Mouse (Mus musculus): ENCODE results near the gene Fancc. TPM values are rescaled to one million over a fixed set of nuclear protein-coding genes. Genes with fewer than 3 reads are reported as not detected.

Gene Fancc
- polyA plus RNA-seq, 1 experiment from 2014 or later = 5.2 TPM

- DNase-seq (no peak), ATAC-seq (no peak)
- H3K9ac ChIP-seq (replicated peaks) = no peak overlapping the region
- H3K4me3 ChIP-seq (ENCODE audit: low read depth, low read length) = no peak overlapping the region
- H3K9me3 ChIP-seq (ENCODE audit: low read length) = no peaks in the 10 kb centered on the region
- H3K27ac ChIP-seq (ENCODE audit: low read depth) = no peak overlapping the region
- H3K27me3 ChIP-seq (ENCODE audit: insufficient read depth, low read length) = no peaks in the 10 kb centered on the region
- H3K4me1 ChIP-seq (ENCODE audit: insufficient read depth) = peaks cover 10% of the 10 kb centered on the region
- TF ChIP-seq CTCF (IDR thresholded peaks at IDR 0.05; ENCODE audit: low read depth) (no peak), EP300 (IDR thresholded peaks at IDR 0.05; ENCODE audit: low read depth) (no peak)
- H3K4me2 ChIP-seq (ENCODE audit: low read depth, low read length) = no peak overlapping the region
- H3K36me3 ChIP-seq (replicated peaks; ENCODE audit: insufficient read depth, low read length) = 0 out of 2 replicates have a peak, but pooled peaks cover 2% of the 10 kb centered on the region
- 77% methylated on average over 1 of the region's 1 CpGs for WGBS (ENCODE audit: insufficient replicate concordance)
Measured at GRCm38 (mm10) chr13:63268776-63269175, 228.3 kb downstream of the Fancc start.

GRCm38 (mm10) chr13:63268371-63268770 is 228.7 kb downstream of the Fancc start:
- no peak overlapping the region for H3K9ac ChIP-seq (replicated peaks)
- 57% methylated on average over 4 of the region's 4 CpGs for WGBS (ENCODE audit: insufficient replicate concordance)
- H3K36me3 ChIP-seq (replicated peaks; ENCODE audit: insufficient read depth, low read length) = 0 out of 2 replicates have a peak, but pooled peaks cover 2% of the 10 kb centered on the region
- no peaks in the 10 kb centered on the region for H3K9me3 ChIP-seq (ENCODE audit: low read length)
- H3K27ac ChIP-seq (ENCODE audit: low read depth) = no peak overlapping the region
- TF ChIP-seq CTCF (IDR thresholded peaks at IDR 0.05; ENCODE audit: low read depth) = no peak
- TF ChIP-seq EP300 (IDR thresholded peaks at IDR 0.05; ENCODE audit: low read depth) = no peak
- peaks cover 10% of the 10 kb centered on the region for H3K4me1 ChIP-seq (ENCODE audit: insufficient read depth)
- DNase-seq = no peak
- H3K27me3 ChIP-seq (ENCODE audit: insufficient read depth, low read length) = no peaks in the 10 kb centered on the region
- no peak overlapping the region for H3K4me2 ChIP-seq (ENCODE audit: low read depth, low read length)
- H3K4me3 ChIP-seq (ENCODE audit: low read depth, low read length) = no peak overlapping the region
- ATAC-seq = no peak

- peaks cover 9% of the 10 kb centered on the region for H3K4me1 ChIP-seq (ENCODE audit: insufficient read depth)
- WGBS (ENCODE audit: insufficient replicate concordance) = 87% methylated on average over 1 of the region's 1 CpGs
- no peak overlapping the region for H3K9ac ChIP-seq (replicated peaks)
- H3K9me3 ChIP-seq (ENCODE audit: low read length) = no peaks in the 10 kb centered on the region
- no peak overlapping the region for H3K4me2 ChIP-seq (ENCODE audit: low read depth, low read length)
- H3K27me3 ChIP-seq (ENCODE audit: insufficient read depth, low read length) = no peaks in the 10 kb centered on the region
- no peak overlapping the region for H3K27ac ChIP-seq (ENCODE audit: low read depth)
- TF ChIP-seq CTCF (IDR thresholded peaks at IDR 0.05; ENCODE audit: low read depth) = no peak
- no peak for TF ChIP-seq EP300 (IDR thresholded peaks at IDR 0.05; ENCODE audit: low read depth)
- peaks cover 6% of the 10 kb centered on the region; the same call in 1 of the 2 replicates for H3K36me3 ChIP-seq (replicated peaks; ENCODE audit: insufficient read depth, low read length)
- ATAC-seq (no peak), DNase-seq (no peak)
- no peak overlapping the region for H3K4me3 ChIP-seq (ENCODE audit: low read depth, low read length)
Measured at GRCm38 (mm10) chr13:63262168-63262957, 234.7 kb downstream of the Fancc start.

DNA sequence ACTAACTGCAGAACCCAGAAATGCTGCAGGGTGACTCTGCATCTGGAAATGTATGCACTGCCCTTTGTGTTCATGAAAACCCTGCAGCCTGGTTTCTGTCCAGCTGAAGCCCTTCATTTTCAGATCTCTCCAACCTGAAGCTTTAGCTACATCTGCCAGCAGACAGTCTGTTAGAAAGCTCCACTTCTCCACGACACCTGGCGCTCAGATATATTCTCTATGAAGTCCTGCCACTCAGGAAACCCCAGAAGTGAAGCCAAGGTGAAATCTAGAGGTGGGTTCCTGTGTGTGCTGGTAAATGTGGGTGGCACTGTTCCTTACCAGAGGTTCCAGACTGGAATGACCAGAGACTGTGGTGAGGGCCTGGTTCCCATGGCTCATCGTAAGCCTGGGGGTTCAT is 235.4 kb downstream of the Fancc start:
- no peaks in the 10 kb centered on the region for H3K9me3 ChIP-seq (ENCODE audit: low read length)
- no peak for ATAC-seq
- peaks cover 9% of the 10 kb centered on the region for H3K4me1 ChIP-seq (ENCODE audit: insufficient read depth)
- no peak overlapping the region for H3K4me3 ChIP-seq (ENCODE audit: low read depth, low read length)
- WGBS (ENCODE audit: insufficient replicate concordance) = 81% methylated on average over 3 of the region's 3 CpGs
- no peak overlapping the region for H3K4me2 ChIP-seq (ENCODE audit: low read depth, low read length)
- no peak overlapping the region for H3K9ac ChIP-seq (replicated peaks)
- no peak overlapping the region for H3K27ac ChIP-seq (ENCODE audit: low read depth)
- TF ChIP-seq CTCF (IDR thresholded peaks at IDR 0.05; ENCODE audit: low read depth) = no peak
- no peak for TF ChIP-seq EP300 (IDR thresholded peaks at IDR 0.05; ENCODE audit: low read depth)
- no peak for DNase-seq
- no peaks in the 10 kb centered on the region for H3K27me3 ChIP-seq (ENCODE audit: insufficient read depth, low read length)
- H3K36me3 ChIP-seq (replicated peaks; ENCODE audit: insufficient read depth, low read length) = peaks cover 6% of the 10 kb centered on the region; the same call in 1 of the 2 replicates

- H3K27ac ChIP-seq (ENCODE audit: low read depth) = peak overlapping the region; percentile 11; the same call in 1 of the 2 replicates
- H3K9me3 ChIP-seq (ENCODE audit: low read length) = no peaks in the 10 kb centered on the region
- no peak for DNase-seq
- H3K4me1 ChIP-seq (ENCODE audit: insufficient read depth) = peaks cover 11% of the 10 kb centered on the region
- TF ChIP-seq EP300 (IDR thresholded peaks at IDR 0.05; ENCODE audit: low read depth) (no peak), CTCF (IDR thresholded peaks at IDR 0.05; ENCODE audit: low read depth) (no peak)
- H3K4me3 ChIP-seq (ENCODE audit: low read depth, low read length) = no peak overlapping the region
- ATAC-seq = no peak
- no peaks in the 10 kb centered on the region for H3K27me3 ChIP-seq (ENCODE audit: insufficient read depth, low read length)
- peaks cover 6% of the 10 kb centered on the region; the same call in 1 of the 2 replicates for H3K36me3 ChIP-seq (replicated peaks; ENCODE audit: insufficient read depth, low read length)
- no peak overlapping the region for H3K9ac ChIP-seq (replicated peaks)
- WGBS (ENCODE audit: insufficient replicate concordance) = 47% methylated on average over 18 of the region's 18 CpGs
- H3K4me2 ChIP-seq (ENCODE audit: low read depth, low read length) = no peak overlapping the region
Measured at GRCm38 (mm10) chr13:63260753-63261631, 236.1 kb downstream of the Fancc start.

GRCm38 (mm10) chr13:63260133-63260532 is 236.9 kb downstream of the Fancc start:
- Histone ChIP-seq H3K4me1 (ENCODE audit: insufficient read depth) (peaks cover 17% of the 10 kb centered on the region), H3K4me2 (ENCODE audit: low read depth, low read length) (no peak overlapping the region), H3K4me3 (ENCODE audit: low read depth, low read length) (no peak overlapping the region), H3K27me3 (ENCODE audit: insufficient read depth, low read length) (no peaks in the 10 kb centered on the region), H3K36me3 (replicated peaks; ENCODE audit: insufficient read depth, low read length) (peaks cover 6% of the 10 kb centered on the region; the same call in 1 of the 2 replicates), H3K9ac (replicated peaks) (no peak overlapping the region), H3K9me3 (ENCODE audit: low read length) (no peaks in the 10 kb centered on the region), H3K27ac (ENCODE audit: low read depth) (no peak overlapping the region)
- 77% methylated on average over 4 of the region's 4 CpGs for WGBS (ENCODE audit: insufficient replicate concordance)
- TF ChIP-seq EP300 (IDR thresholded peaks at IDR 0.05; ENCODE audit: low read depth) (no peak), CTCF (IDR thresholded peaks at IDR 0.05; ENCODE audit: low read depth) (no peak)
- ATAC-seq (no peak), DNase-seq (no peak)
